Mouse (Mus musculus): ENCODE data around the gene Skp2.

Skp2 gene

GRCm38 (mm10) chr15:9114131-9114530 lies 41.1 kb downstream of the Skp2 start:
- intact Hi-C loops (cut with DNase I): no loop called here

DNA sequence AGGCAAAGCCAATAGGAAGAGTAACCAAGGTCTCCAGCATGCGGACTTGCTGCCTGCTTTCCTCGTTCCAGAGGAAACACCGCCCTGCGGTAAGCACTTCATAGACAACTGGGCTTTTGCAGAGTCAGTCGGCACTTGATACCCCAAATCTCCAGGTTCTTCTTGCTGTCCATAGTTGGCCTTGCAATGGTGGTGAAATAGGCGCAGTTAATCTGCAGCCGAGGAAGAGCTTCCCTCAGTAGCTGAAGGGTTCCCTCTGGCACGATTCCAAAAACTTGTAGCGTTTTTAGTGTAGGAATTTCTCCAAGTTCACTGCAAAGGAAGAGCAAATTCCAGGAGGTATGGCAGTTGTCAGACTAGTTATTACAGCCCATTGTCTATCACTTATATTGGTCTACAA lies 41.7 kb downstream of the Skp2 start:
- intact Hi-C loops (cut with DNase I): no loop called here

DNA sequence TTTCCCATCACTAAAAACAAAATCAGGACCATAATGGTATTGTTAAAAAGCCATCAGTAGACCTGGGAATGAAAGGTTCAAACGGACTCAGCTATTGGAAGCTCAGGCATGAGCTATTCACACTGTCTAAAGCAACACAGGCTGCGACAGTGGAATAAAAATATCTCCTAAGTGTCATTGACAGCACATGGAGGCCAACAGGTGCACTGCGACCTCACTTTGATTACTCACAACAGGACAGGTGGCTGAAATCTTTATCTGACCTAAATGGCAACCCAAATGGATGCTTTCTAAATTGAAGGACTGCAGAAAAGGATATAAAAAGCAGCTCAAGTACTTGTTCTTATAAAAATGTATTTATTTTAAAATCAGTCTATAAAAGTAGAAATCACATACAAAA lies 43.6 kb downstream of the Skp2 start:
- intact Hi-C loops (cut with DNase I): no loop called here

DNA sequence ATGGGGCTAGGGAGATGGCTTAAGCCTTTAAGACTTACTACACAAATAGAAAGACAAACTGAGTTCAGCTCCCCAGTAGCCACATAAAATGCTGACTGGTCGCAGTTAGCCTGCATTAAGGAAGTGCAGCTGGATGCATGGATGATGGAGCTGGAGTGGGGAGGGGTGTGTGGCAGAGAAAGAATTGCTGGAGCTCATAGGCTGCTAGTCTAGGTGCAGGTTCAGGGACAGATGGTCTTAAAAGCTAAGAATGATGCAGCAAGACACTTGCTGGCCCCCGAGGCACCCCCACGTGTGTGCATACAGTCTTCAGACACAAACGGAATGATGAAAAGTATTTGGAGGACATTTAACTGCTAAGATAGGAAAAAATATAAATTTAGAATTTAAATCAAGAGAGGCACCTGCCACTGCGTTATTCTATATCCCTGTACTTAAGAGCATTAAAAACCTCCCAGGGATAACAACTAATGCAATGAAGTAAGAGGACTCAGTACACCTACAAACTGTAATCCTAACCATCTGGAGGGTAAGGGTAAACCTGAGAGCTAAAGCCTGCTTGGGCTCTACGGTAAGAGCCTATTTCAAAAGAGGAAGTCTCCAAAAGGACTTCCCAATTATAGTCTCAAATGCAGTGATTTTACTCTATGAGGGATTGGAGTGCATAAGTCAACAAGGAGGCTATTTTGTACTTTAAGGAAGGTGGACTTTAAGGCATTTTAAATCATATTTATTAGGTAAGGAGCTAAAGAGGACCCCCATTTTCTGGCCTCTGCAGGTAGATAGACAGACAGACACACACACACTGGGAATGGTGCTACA lies 44.5 kb downstream of the Skp2 start:
- intact Hi-C loops (cut with DNase I): no loop called here

DNA sequence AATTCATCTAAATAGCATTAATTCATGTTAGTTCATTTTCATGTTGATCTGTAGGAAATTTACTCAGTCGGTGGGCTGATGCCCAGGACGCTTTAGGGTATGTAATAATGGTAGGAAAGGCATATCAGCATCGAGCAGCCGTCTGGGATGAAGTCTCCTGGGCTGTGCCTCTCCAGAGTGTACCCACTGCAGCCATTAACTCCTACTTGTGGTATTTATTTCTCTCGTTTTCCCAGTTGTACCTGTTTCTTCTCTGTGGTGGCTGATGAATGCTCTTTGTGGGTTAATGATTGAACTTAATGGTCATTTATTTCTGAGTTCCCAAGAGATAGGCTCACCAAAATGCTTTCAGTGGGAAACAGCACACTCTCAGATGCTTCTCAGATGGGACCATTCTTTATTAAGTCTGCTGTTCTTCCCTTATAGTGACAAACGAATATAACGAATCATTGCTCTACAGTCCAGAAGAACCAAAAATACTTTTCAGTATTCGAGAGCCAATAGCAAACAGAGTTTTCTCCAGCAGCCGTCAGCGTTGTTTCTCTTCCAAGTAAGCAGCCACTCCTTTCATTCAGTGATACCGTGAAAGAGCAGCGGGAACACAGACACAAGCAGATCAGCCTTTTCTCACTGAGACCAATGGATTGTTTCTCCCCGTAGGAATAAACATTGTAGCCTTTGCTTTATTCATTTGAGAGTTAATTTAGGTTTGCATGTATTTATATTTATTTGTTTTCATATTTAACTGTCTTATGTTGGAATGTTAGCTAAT lies 48.7 kb downstream of the Skp2 start:
- intact Hi-C loops (cut with DNase I): no loop called here

- intact Hi-C loops (cut with DNase I): no loop called here
Measured at GRCm38 (mm10) chr15:9100446-9101077, 54.7 kb downstream of the Skp2 start.

GRCm38 (mm10) chr15:9096865-9097264 lies 58.4 kb downstream of the Skp2 start:
- intact Hi-C loops (cut with DNase I): no loop called here

DNA sequence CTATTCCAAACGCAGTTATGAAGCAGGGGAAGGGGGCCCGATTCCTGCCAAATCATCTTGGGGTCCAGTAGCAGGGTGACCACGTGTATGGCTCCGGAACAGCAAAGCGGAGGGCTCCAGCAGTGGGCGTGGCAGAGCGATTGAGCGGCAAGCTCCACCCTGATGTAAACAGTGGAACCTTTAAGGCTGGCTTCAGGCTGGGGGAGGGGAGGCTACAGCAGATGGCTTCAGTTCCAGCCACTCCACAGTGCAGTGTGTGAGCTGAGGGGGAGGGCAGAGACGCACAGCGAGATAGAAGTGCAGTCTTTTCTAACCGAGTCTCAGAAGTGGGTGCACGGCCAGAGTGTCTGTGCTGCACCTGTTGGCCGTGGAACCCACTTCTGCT lies 60.9 kb downstream of the Skp2 start:
- intact Hi-C loops (cut with DNase I): no loop called here

DNA sequence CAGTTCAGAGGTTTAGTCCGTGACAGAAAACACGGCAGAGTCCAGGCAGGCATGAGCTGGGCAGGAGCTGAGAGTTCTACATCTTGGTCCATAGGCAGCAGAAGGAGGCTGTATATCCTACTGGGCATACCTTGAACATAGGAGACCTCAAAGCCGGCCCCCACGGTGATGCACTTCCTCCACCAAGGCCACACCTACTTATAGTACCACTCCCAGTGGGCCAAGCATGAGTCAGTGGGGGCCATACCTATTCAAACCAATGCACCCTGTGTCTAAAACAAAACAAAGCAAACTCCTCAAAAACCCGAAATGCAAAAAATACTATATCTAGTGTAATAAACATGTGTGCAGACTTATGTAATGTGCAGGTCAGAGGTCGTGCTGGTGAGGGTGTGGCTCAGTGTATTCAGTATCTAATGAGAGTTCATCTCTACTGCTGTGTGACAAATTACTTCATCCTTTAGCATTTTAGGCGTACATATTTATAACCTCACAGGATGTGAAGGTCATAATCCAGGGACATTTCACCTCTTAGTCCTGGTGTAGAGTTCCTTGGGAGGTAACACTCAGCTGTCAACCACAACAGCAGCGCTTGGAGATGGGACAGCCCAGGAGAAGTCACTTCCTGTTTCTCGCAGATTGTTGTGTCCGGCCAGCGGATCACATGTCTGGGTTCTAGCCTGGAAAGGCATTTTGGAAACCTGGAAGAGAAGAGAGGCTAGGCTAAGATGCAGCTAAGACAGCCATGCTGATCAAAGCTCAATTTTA lies 61.4 kb downstream of the Skp2 start:
- intact Hi-C loops (cut with DNase I): no loop called here

GRCm38 (mm10) chr15:9090662-9091061 lies 64.6 kb downstream of the Skp2 start:
- intact Hi-C loops (cut with DNase I): no loop called here

DNA sequence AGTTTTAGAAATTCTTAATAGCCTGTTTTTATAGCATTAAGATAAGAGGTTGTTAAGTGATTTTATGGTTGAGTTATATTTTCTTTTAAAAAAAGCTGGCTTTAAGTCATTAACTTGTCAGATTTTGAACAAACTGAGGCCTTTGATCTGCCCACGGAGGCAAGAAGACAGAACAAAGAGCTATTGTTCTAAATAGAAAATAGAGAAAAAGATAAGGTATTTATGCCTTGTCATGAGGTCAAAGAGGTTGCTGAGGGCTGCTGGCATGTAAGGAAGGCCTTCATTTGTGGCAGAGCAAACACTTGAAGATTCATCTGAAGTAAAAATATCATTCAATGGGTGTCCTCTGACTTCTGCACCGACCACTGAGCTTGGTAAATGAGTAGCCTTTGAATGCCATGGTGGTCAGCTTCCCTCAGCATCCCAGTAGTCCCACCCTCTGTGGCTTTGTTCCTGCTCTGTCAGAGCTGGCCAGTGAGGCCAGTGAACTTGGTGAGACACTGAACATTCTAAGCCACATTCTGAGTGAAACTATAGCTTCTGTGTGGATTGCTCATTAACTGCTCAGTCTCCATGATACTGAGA lies 66.0 kb downstream of the Skp2 start:
- intact Hi-C loops (cut with DNase I): no loop called here

DNA sequence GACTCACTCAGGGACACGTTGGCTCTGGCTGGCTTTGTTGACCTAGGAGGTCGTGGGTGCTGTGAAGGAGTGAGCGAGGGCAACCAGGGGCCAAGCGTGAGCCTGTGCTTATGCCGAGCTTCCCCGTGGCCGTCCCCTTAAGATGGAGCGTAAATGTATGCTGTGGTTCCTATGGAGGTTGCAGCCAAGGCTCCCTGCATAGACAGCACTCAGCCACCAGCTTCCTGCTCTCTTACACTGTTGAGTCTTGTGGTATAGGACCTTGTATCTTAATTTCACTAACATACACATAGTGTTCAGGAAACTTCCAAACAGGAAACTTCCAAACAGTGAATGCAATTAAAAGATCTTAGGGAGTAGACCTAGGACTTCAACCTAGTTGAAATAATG lies 66.5 kb downstream of the Skp2 start:
- intact Hi-C loops (cut with DNase I): no loop called here

DNA sequence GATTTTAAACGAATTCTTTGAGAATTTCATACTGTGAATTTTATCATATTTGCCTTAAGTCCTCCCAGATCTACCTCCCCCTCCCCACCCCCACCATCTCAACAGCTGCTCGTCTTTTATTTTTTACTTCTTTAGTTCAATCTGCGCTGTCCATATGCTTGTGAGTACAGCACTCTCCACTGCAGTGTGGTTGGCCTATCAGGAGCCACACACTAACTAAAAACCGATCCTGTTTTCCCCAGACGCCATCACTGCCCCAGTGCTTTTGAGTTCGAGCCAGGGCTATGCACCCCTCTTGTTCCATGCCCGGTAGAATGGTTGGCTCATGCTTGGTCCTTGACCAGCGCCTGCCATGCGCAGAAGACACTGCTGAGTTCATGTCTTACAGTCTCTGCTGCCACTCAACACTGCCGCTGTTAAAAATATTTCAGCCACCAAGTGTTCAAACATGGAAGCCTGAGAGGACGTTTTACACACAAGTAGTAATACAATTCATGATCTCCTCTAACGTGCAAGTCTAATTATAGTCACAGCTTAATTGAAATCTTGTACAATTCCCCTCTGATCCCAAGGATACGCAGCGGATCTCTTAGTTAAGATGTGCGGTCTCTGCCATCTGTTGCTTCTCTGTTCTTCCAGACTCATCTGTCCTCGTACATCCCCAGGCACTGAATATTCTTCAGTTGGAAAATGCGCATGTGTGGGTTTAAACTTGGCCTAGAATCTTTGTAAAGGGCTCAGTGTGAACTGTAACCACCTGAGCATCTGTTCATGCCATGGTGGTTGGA lies 67.1 kb downstream of the Skp2 start:
- intact Hi-C loops (cut with DNase I): no loop called here

DNA sequence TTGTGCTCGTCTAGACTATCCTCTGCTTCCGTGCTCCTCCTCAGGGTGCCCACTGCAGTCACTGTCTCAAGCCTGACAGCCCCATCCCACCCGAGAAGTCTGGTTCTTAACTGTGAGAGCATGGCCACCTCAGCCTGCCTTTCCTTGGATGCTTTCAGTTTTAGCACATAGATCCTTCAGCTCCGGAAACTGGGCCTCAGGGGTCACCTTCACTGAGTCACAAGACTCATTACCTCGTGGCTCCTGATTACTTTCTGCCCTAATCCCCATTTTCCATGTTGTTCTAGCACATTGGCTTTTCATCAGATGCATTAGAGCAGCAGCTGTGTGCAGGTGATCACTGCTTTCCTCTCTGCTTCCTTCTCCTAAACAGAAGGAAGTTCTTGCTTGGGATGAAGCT lies 67.8 kb downstream of the Skp2 start:
- intact Hi-C loops (cut with DNase I): no loop called here

DNA sequence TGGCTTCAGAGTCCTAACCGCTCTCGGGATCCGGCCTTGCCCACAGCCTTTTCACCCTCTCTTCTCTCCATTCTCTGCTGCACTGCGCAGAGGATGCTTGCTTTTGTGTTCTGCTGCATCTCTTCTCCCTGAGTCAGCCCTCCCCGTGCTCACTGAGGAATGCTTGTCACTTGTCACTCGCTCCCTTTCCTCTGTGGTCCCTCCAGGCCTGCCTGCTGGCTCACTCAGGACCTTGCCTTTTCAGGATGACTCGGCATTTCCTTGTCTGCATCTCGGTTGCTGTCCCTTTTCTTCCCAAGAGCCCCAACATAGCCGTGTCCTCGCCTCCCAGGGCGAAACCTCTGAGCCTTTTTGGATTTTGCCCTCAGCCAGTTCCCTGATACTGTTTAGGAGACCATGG lies 68.4 kb downstream of the Skp2 start:
- intact Hi-C loops (cut with DNase I): no loop called here

DNA sequence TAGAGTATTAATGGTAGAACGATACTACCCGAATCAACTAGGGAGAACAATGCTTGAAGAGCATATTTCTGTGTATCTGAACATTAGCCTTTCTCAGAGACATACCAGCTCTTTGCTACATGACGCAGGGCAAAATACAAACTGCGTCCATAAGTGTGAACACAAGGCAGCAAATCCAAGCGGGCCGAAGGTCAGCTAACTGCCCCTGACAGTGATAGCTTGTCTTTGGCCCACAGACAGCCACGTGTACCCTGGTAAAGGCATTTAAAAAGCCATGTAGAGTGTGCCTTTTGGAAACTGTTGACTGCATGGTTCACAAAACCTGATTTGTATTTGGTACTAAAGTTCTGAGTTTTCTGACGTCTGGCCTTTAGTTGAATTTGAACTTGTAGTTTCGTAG lies 72.5 kb downstream of the Skp2 start:
- intact Hi-C loops (cut with DNase I): no loop called here

DNA sequence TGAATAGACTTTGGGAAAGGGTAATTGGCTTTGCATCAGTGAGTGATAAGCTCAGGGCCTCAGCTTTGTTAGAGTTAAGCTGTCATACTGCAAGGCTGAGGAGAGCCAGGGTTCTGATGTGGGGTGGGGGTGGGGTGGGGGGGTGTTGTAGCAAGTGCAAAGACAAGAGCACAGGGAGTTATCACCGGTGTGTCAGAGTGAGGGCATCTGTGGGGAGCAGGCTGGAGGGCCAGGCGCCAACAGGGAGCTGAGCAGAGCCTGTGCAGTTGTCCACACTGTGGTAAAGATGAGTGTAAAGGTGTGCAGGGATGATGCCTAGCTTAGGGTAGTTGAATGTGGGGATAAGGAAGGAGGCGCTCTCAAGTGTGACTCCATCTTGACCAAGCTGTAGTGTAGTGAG lies 73.9 kb downstream of the Skp2 start:
- intact Hi-C loops (cut with DNase I): no loop called here

- intact Hi-C loops (cut with DNase I): no loop called here
Measured at GRCm38 (mm10) chr15:9080206-9080605, 75.0 kb downstream of the Skp2 start.

- intact Hi-C loops (cut with DNase I): no loop called here
Measured at GRCm38 (mm10) chr15:9079626-9080025, 75.6 kb downstream of the Skp2 start.

GRCm38 (mm10) chr15:9078481-9079300 lies 76.5 kb downstream of the Skp2 start:
- intact Hi-C loops (cut with DNase I): no loop called here

All from adrenal gland (tissue).